Mouse (Mus musculus): ENCODE results near the gene Ccdc142. TPM values are rescaled to one million over a fixed set of nuclear protein-coding genes. Genes with fewer than 3 reads are reported as not detected.

Ccdc142 gene
- polyA plus RNA-seq, 1 experiment from 2014 or later, result 2.6 TPM

GRCm38 (mm10) chr6:83137576-83137950, 36.2 kb downstream of the Ccdc142 start:
- Histone ChIP-seq H3K36me3 (replicated peaks) (no peaks in the 10 kb centered on the region), H3K9me3 (no peaks in the 10 kb centered on the region), H3K27ac (peak overlapping the region; percentile 93), H3K9ac (peak overlapping the region; percentile 78), H3K27me3 (peaks cover 45% of the 10 kb centered on the region), H3K4me3 (replicated peaks) (peak overlapping the region; percentile 45), H3K4me1 (peaks cover 53% of the 10 kb centered on the region), H3K4me2 (peak overlapping the region; percentile 70)
- WGBS, result 1% methylated on average over 12 of the region's 12 CpGs
- peak; percentile 63 for ATAC-seq (ENCODE audit: low FRiP score)

- peaks cover 55% of the 10 kb centered on the region for H3K4me1 ChIP-seq
- H3K9ac ChIP-seq, result peak overlapping the region; percentile 78
- H3K27ac ChIP-seq, result peak overlapping the region; percentile 93
- H3K9me3 ChIP-seq, result no peaks in the 10 kb centered on the region
- H3K4me3 ChIP-seq (replicated peaks), result peak overlapping the region; percentile 45
- ATAC-seq (ENCODE audit: low FRiP score), result peak; percentile 56
- H3K36me3 ChIP-seq (replicated peaks), result no peaks in the 10 kb centered on the region
- WGBS, result 0% methylated on average over 11 of the region's 11 CpGs
- peak overlapping the region; percentile 70 for H3K4me2 ChIP-seq
- peaks cover 46% of the 10 kb centered on the region for H3K27me3 ChIP-seq
Observed at GRCm38 (mm10) chr6:83138056-83138455, 36.7 kb downstream of the Ccdc142 start.

- no peak overlapping the region for H3K4me3 ChIP-seq (replicated peaks)
- no peaks in the 10 kb centered on the region for H3K36me3 ChIP-seq (replicated peaks)
- no peak overlapping the region for H3K27ac ChIP-seq
- H3K4me1 ChIP-seq, result peaks cover 55% of the 10 kb centered on the region
- no peak overlapping the region for H3K9ac ChIP-seq
- WGBS, result 95% methylated on average over 8 of the region's 8 CpGs
- no peak overlapping the region for H3K4me2 ChIP-seq
- no peaks in the 10 kb centered on the region for H3K9me3 ChIP-seq
- H3K27me3 ChIP-seq, result peaks cover 39% of the 10 kb centered on the region
- no peak for ATAC-seq (ENCODE audit: low FRiP score)
Observed at GRCm38 (mm10) chr6:83140044-83140443, 38.6 kb downstream of the Ccdc142 start.

- Histone ChIP-seq H3K9ac (peak overlapping the region; percentile 51; the same call in 1 of the 2 replicates), H3K4me2 (peak overlapping the region; percentile 65), H3K9me3 (no peaks in the 10 kb centered on the region), H3K27me3 (peaks cover 24% of the 10 kb centered on the region), H3K4me1 (peaks cover 43% of the 10 kb centered on the region), H3K36me3 (replicated peaks) (no peaks in the 10 kb centered on the region), H3K4me3 (replicated peaks) (peak overlapping the region; percentile 34; the same call in 1 of the 2 replicates), H3K27ac (no peak overlapping the region)
- WGBS, result 46% methylated on average over 4 of the region's 4 CpGs
- no peak for ATAC-seq (ENCODE audit: low FRiP score)
Observed at GRCm38 (mm10) chr6:83141636-83142035, 40.2 kb downstream of the Ccdc142 start.

- whole genome bisulfite sequencing, result 3% methylated on average over 41 of the region's 41 CpGs
- Histone ChIP-seq H3K27me3 (peaks cover 20% of the 10 kb centered on the region), H3K4me3 (replicated peaks) (peak overlapping the region; percentile 34), H3K9me3 (no peaks in the 10 kb centered on the region), H3K36me3 (replicated peaks) (no peaks in the 10 kb centered on the region), H3K4me2 (peak overlapping the region; percentile 65), H3K4me1 (peaks cover 37% of the 10 kb centered on the region), H3K27ac (no peak overlapping the region), H3K9ac (peak overlapping the region; percentile 51)
- ATAC-seq (ENCODE audit: low FRiP score), result no peak
Observed at GRCm38 (mm10) chr6:83142211-83142731, 40.9 kb downstream of the Ccdc142 start.

- Histone ChIP-seq H3K27ac (no peak overlapping the region), H3K27me3 (peaks cover 20% of the 10 kb centered on the region), H3K9me3 (no peaks in the 10 kb centered on the region), H3K4me1 (peaks cover 31% of the 10 kb centered on the region), H3K4me2 (no peak overlapping the region), H3K4me3 (replicated peaks) (no peak overlapping the region), H3K36me3 (replicated peaks) (peaks cover 5% of the 10 kb centered on the region), H3K9ac (no peak overlapping the region)
- no peak for ATAC-seq (ENCODE audit: low FRiP score)
- WGBS, result 58% methylated on average over 11 of the region's 11 CpGs
Observed at GRCm38 (mm10) chr6:83142886-83143285, 41.5 kb downstream of the Ccdc142 start.

DNA sequence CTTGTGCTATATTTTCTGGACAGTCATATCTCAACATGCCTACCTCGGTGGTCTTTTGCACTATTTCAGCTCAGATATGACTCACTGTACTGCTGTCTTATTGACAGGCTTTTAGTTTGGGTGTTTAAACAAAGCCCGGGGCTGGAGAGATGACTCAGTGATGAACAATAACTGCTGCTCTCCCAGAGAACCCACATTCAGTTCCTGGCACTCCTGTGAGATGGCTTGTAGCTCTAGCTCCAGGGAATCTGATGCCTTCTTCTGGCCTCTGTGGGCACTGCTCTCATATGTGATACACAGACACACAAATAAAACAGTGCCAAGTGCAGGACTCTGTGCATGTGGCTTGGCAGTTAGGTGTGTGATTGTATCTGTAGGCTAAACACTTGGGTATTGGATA, 43.8 kb downstream of the Ccdc142 start:
- Histone ChIP-seq H3K27me3 (peaks cover 20% of the 10 kb centered on the region), H3K9ac (no peak overlapping the region), H3K4me3 (replicated peaks) (no peak overlapping the region), H3K4me2 (no peak overlapping the region), H3K9me3 (no peaks in the 10 kb centered on the region), H3K4me1 (peaks cover 12% of the 10 kb centered on the region), H3K36me3 (replicated peaks) (peaks cover 18% of the 10 kb centered on the region), H3K27ac (no peak overlapping the region)
- no peak for ATAC-seq (ENCODE audit: low FRiP score)
- 83% methylated on average over 2 of the region's 2 CpGs for WGBS

GRCm38 (mm10) chr6:83145805-83146204, 44.4 kb downstream of the Ccdc142 start:
- H3K36me3 ChIP-seq (replicated peaks), result peaks cover 23% of the 10 kb centered on the region
- H3K4me1 ChIP-seq, result peaks cover 12% of the 10 kb centered on the region
- no peak overlapping the region for H3K9ac ChIP-seq
- ATAC-seq (ENCODE audit: low FRiP score), result no peak
- no peaks in the 10 kb centered on the region for H3K9me3 ChIP-seq
- H3K27me3 ChIP-seq, result peaks cover 19% of the 10 kb centered on the region
- WGBS, result 77% methylated on average over 9 of the region's 9 CpGs
- no peak overlapping the region for H3K4me3 ChIP-seq (replicated peaks)
- H3K27ac ChIP-seq, result no peak overlapping the region
- H3K4me2 ChIP-seq, result no peak overlapping the region

- ATAC-seq (ENCODE audit: low FRiP score), result no peak
- Histone ChIP-seq H3K27ac (no peak overlapping the region), H3K36me3 (replicated peaks) (peaks cover 33% of the 10 kb centered on the region), H3K4me1 (peaks cover 15% of the 10 kb centered on the region), H3K9ac (no peak overlapping the region), H3K4me3 (replicated peaks) (no peak overlapping the region), H3K27me3 (peaks cover 4% of the 10 kb centered on the region; the same call in 1 of the 2 replicates), H3K4me2 (no peak overlapping the region), H3K9me3 (no peaks in the 10 kb centered on the region)
- 62% methylated on average over 7 of the region's 7 CpGs for WGBS
Observed at GRCm38 (mm10) chr6:83147280-83147679, 45.9 kb downstream of the Ccdc142 start.

- 27% methylated on average over 8 of the region's 8 CpGs for WGBS
- Histone ChIP-seq H3K27me3 (no peaks in the 10 kb centered on the region), H3K36me3 (replicated peaks) (peaks cover 46% of the 10 kb centered on the region), H3K27ac (0 out of 2 replicates have a peak overlapping the region, but pooled peaks have one; percentile 0), H3K4me1 (peaks cover 30% of the 10 kb centered on the region), H3K9ac (peak overlapping the region; percentile 38; the same call in 1 of the 2 replicates), H3K4me2 (no peak overlapping the region), H3K9me3 (no peaks in the 10 kb centered on the region), H3K4me3 (replicated peaks) (no peak overlapping the region)
- ATAC-seq (ENCODE audit: low FRiP score), result no peak
Observed at GRCm38 (mm10) chr6:83151721-83152120, 50.3 kb downstream of the Ccdc142 start.

DNA sequence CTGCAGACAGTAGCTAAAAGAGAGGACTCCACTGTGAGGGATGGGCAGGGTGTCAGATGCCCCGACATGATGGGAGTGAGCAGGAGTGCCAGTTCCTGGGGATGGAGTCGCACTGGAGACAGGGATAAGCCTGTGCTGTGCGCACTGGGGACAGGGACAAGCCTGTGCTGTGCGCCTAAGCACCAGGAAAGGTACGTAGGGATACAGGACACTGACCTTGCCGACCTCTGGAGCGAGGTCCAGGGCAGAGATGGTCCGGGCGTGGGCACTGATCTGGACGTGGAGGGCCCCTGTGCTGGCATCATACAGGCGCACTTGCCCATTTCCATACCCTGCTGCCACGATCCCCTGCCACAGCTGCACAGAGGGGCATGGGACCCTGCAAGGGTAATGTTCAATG, 51.6 kb downstream of the Ccdc142 start:
- no peaks in the 10 kb centered on the region for H3K9me3 ChIP-seq
- peaks cover 40% of the 10 kb centered on the region for H3K36me3 ChIP-seq (replicated peaks)
- no peak overlapping the region for H3K4me3 ChIP-seq (replicated peaks)
- H3K27me3 ChIP-seq, result no peaks in the 10 kb centered on the region
- ATAC-seq (ENCODE audit: low FRiP score), result no peak
- peaks cover 30% of the 10 kb centered on the region for H3K4me1 ChIP-seq
- no peak overlapping the region for H3K27ac ChIP-seq
- H3K4me2 ChIP-seq, result no peak overlapping the region
- WGBS, result 87% methylated on average over 12 of the region's 12 CpGs
- H3K9ac ChIP-seq, result no peak overlapping the region

GRCm38 (mm10) chr6:83153485-83153884, 52.1 kb downstream of the Ccdc142 start:
- peaks cover 38% of the 10 kb centered on the region for H3K36me3 ChIP-seq (replicated peaks)

DNA sequence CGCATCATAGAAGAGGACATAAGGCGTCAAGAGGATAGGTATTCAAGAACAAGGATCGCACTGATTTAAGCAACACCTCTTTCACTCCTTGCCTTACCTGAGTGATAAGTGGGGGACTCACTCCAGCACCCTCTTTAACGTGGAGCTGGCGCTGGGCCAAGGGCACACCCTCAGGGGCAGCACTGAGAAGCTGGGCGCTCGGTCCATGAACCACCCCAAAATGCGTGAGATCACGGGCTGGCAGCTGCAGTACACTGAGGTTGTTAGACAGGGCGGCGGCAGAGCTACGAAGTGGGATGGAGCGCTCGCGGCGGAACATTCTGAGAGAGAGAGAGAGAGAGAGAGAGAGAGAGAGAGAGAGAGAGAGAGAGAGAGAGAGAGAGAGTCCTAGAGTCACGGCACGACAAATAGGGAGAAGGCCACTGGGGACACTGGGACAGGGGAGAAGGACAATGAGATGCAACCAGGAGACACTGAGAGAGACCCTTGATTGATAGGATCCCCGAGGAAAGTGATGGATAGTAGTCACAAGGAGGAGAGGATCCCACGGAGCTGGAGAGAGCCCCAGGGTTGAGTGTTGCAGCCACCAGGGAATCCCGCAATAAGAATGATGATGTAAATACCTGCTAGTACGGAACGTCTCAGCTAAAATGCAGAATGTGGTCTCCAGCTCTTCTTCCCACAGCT, 54.3 kb downstream of the Ccdc142 start:
- Histone ChIP-seq H3K9ac (peak overlapping the region; percentile 62), H3K9me3 (no peaks in the 10 kb centered on the region), H3K27me3 (peaks cover 9% of the 10 kb centered on the region), H3K4me2 (peak overlapping the region; percentile 83), H3K4me1 (peaks cover 30% of the 10 kb centered on the region), H3K4me3 (replicated peaks) (peak overlapping the region; percentile 60), H3K27ac (0 out of 2 replicates have a peak overlapping the region, but pooled peaks have one; percentile 19), H3K36me3 (replicated peaks) (peaks cover 24% of the 10 kb centered on the region)
- 7% methylated on average over 23 of the region's 23 CpGs for WGBS
- peak; percentile 15 for ATAC-seq (ENCODE audit: low FRiP score)

More at GRCm38 (mm10) chr6:83153485-83153884, 52.1 kb downstream of the Ccdc142 start:
- H3K9me3 ChIP-seq, result no peaks in the 10 kb centered on the region
- H3K4me3 ChIP-seq (replicated peaks), result no peak overlapping the region
- no peak overlapping the region for H3K9ac ChIP-seq
- peaks cover 30% of the 10 kb centered on the region for H3K4me1 ChIP-seq
- no peaks in the 10 kb centered on the region for H3K27me3 ChIP-seq
- no peak overlapping the region for H3K4me2 ChIP-seq
- 83% methylated on average over 5 of the region's 5 CpGs for WGBS
- ATAC-seq (ENCODE audit: low FRiP score), result no peak
- no peak overlapping the region for H3K27ac ChIP-seq

All from forebrain, embryonic 12.5 days (tissue).